Mouse (Mus musculus): Measurements from ENCODE around the gene Snd1.

Gene Snd1

GRCm38 (mm10) chr6:28635531-28636348, 160.8 kb downstream of the Snd1 start:
- DNase-seq (ENCODE audit: low spot score in 2 of 2), result no peak

- no peak for DNase-seq (ENCODE audit: low spot score in 2 of 2)
Measured at GRCm38 (mm10) chr6:28640088-28640487, 165.1 kb downstream of the Snd1 start.

- no peak for DNase-seq (ENCODE audit: low spot score in 2 of 2)
Measured at GRCm38 (mm10) chr6:28642909-28643308, 168.0 kb downstream of the Snd1 start.

GRCm38 (mm10) chr6:28645231-28645630, 170.3 kb downstream of the Snd1 start:
- DNase-seq (ENCODE audit: low spot score in 2 of 2), result no peak

- no peak for DNase-seq (ENCODE audit: low spot score in 2 of 2)
Measured at GRCm38 (mm10) chr6:28656511-28656910, 181.6 kb downstream of the Snd1 start.

- DNase-seq (ENCODE audit: low spot score in 2 of 2), result no peak
Measured at GRCm38 (mm10) chr6:28663004-28663403, 188.1 kb downstream of the Snd1 start.

- no peak for DNase-seq (ENCODE audit: low spot score in 2 of 2)
Measured at GRCm38 (mm10) chr6:28663670-28664069, 188.7 kb downstream of the Snd1 start.

GRCm38 (mm10) chr6:28664716-28665115, 189.8 kb downstream of the Snd1 start:
- no peak for DNase-seq (ENCODE audit: low spot score in 2 of 2)

- no peak for DNase-seq (ENCODE audit: low spot score in 2 of 2)
Measured at GRCm38 (mm10) chr6:28667586-28667985, 192.6 kb downstream of the Snd1 start.

- DNase-seq (ENCODE audit: low spot score in 2 of 2), result no peak
Measured at GRCm38 (mm10) chr6:28669251-28669650, 194.3 kb downstream of the Snd1 start.

- DNase-seq (ENCODE audit: low spot score in 2 of 2), result no peak
Measured at GRCm38 (mm10) chr6:28672388-28672787, 197.4 kb downstream of the Snd1 start.

- no peak for DNase-seq (ENCODE audit: low spot score in 2 of 2)
Measured at GRCm38 (mm10) chr6:28674686-28675085, 199.7 kb downstream of the Snd1 start.

GRCm38 (mm10) chr6:28678896-28679295, 204.0 kb downstream of the Snd1 start:
- DNase-seq (ENCODE audit: low spot score in 2 of 2), result no peak

GRCm38 (mm10) chr6:28680537-28680936, 205.6 kb downstream of the Snd1 start:
- no peak for DNase-seq (ENCODE audit: low spot score in 2 of 2)

GRCm38 (mm10) chr6:28681521-28682457, 206.8 kb downstream of the Snd1 start:
- DNase-seq (ENCODE audit: low spot score in 2 of 2), result no peak

GRCm38 (mm10) chr6:28685052-28685451, 210.1 kb downstream of the Snd1 start:
- DNase-seq (ENCODE audit: low spot score in 2 of 2), result no peak

- no peak for DNase-seq (ENCODE audit: low spot score in 2 of 2)
Measured at GRCm38 (mm10) chr6:28685745-28686144, 210.8 kb downstream of the Snd1 start.

- no peak for DNase-seq (ENCODE audit: low spot score in 2 of 2)
Measured at GRCm38 (mm10) chr6:28687776-28688175, 212.8 kb downstream of the Snd1 start.

GRCm38 (mm10) chr6:28692659-28693058, 217.7 kb downstream of the Snd1 start:
- DNase-seq (ENCODE audit: low spot score in 2 of 2), result no peak

- no peak for DNase-seq (ENCODE audit: low spot score in 2 of 2)
Measured at GRCm38 (mm10) chr6:28697214-28697613, 222.3 kb downstream of the Snd1 start.

- no peak for DNase-seq (ENCODE audit: low spot score in 2 of 2)
Measured at GRCm38 (mm10) chr6:28704612-28705011, 229.7 kb downstream of the Snd1 start.

GRCm38 (mm10) chr6:28705384-28706107, 230.6 kb downstream of the Snd1 start:
- no peak for DNase-seq (ENCODE audit: low spot score in 2 of 2)
